Mouse (Mus musculus) urinary bladder, postnatal 25 days (tissue): ENCODE data around the gene Yipf1.
A peak's percentile ranks its signal among the peaks of the same experiment; 100 is the strongest.

Experiments
- DNase-seq: peaks from one replicate; pipeline ENCODE4 v3.0.0; 2022; ENCODE audit warnings: low spot score

Yipf1 gene

GRCm38 (mm10) chr4:107313690-107314478 lies at the start of gene Yipf1:
Gene Yipf1, plus strand, starts transcription at chr4:107314363.
- peak; percentile 85 for DNase-seq

- DNase-seq, result no peak
Measured at GRCm38 (mm10) chr4:107273683-107274082, 40.5 kb upstream of the Yipf1 start.

GRCm38 (mm10) chr4:107274511-107274910 lies 39.7 kb upstream of the Yipf1 start:
- no peak for DNase-seq

- DNase-seq, result no peak
Measured at GRCm38 (mm10) chr4:107278188-107278707, 35.9 kb upstream of the Yipf1 start.

GRCm38 (mm10) chr4:107280843-107281475 lies 33.2 kb upstream of the Yipf1 start:
- no peak for DNase-seq

GRCm38 (mm10) chr4:107285446-107286200 lies 28.5 kb upstream of the Yipf1 start:
- no peak for DNase-seq

- DNase-seq, result no peak
Measured at GRCm38 (mm10) chr4:107286386-107286785, 27.8 kb upstream of the Yipf1 start.

GRCm38 (mm10) chr4:107287517-107287916 lies 26.6 kb upstream of the Yipf1 start:
- no peak for DNase-seq

GRCm38 (mm10) chr4:107291611-107292272 lies 22.4 kb upstream of the Yipf1 start:
- DNase-seq, result no peak

- no peak for DNase-seq
Measured at GRCm38 (mm10) chr4:107292273-107292662, 21.9 kb upstream of the Yipf1 start.

GRCm38 (mm10) chr4:107298071-107298606 lies 16.0 kb upstream of the Yipf1 start:
- no peak for DNase-seq

- no peak for DNase-seq
Measured at GRCm38 (mm10) chr4:107299779-107300340, 14.3 kb upstream of the Yipf1 start.

GRCm38 (mm10) chr4:107300371-107300770 lies 13.8 kb upstream of the Yipf1 start:
- no peak for DNase-seq

- no peak for DNase-seq
Measured at GRCm38 (mm10) chr4:107300902-107301555, 13.1 kb upstream of the Yipf1 start.

- DNase-seq, result no peak
Measured at GRCm38 (mm10) chr4:107302221-107302620, 11.9 kb upstream of the Yipf1 start.

- DNase-seq, result no peak
Measured at GRCm38 (mm10) chr4:107302832-107303231, 11.3 kb upstream of the Yipf1 start.

- no peak for DNase-seq
Measured at GRCm38 (mm10) chr4:107303531-107303930, 10.6 kb upstream of the Yipf1 start.

- DNase-seq, result no peak
Measured at GRCm38 (mm10) chr4:107306966-107307365, 7.2 kb upstream of the Yipf1 start, which contains the start of gene Dio1. Gene Dio1, minus strand, starts transcription at chr4:107307169.

- DNase-seq, result no peak
Measured at GRCm38 (mm10) chr4:107314479-107314805, 279 bp downstream of the Yipf1 start.

GRCm38 (mm10) chr4:107318646-107319045 lies 4.5 kb downstream of the Yipf1 start:
- DNase-seq, result no peak

- DNase-seq, result no peak
Measured at GRCm38 (mm10) chr4:107321041-107321440, 6.9 kb downstream of the Yipf1 start.
